Mouse (Mus musculus) kidney, adult 2 months (tissue): ENCODE measurements around the gene Glis1.

Experiments used
- CTCF ChIP-seq: fragments of 200-500 bp; conservative IDR thresholded peaks from 2 replicates; pipeline ENCODE4 v1.5.1; 2011; ENCODE audit warnings: low read depth, mild to moderate bottlenecking, control low read depth, low read length, moderate library complexity, mixed read lengths; ENCODE audit not compliant: insufficient read depth, insufficient read length
- POLR2A ChIP-seq: fragments of 200-500 bp; IDR thresholded peaks from one replicate; pipeline ENCODE4 v1.6.1; 2011; ENCODE audit warnings: low read depth, low read length, control low read depth

- TF ChIP-seq CTCF: no peak
- TF ChIP-seq POLR2A: no peak
Measured at GRCm38 (mm10) chr4:107449519-107449918, 15.1 kb downstream of the Glis1 start.
